Mouse (Mus musculus): ENCODE measurements around the gene Rspo3.

Gene Rspo3

DNA sequence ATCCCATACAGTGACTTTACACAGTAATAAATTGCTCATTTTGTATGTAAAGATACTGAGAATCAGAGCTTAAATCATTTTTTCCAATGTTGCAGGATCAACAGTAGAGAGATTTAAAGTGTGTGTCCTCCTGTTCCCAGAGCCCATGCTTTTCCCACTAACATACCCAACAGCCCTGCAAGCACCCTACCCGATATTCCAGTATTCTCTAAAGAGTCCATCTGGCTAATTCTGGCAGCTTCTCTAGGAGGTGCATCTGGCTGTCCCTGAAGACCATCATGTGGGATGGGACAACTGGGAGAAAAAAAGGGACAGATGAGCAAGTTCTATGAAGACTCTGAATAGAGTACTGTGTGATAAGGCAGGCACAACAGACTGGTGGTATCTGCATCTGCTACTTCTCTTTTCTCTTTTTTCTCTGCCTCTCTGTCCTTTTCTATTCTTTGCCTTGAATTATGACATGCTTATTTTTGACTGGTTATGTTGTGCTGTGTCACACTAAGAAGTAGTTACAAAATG lies 102.7 kb downstream of the Rspo3 start:
- DNase-seq = no peak

DNA sequence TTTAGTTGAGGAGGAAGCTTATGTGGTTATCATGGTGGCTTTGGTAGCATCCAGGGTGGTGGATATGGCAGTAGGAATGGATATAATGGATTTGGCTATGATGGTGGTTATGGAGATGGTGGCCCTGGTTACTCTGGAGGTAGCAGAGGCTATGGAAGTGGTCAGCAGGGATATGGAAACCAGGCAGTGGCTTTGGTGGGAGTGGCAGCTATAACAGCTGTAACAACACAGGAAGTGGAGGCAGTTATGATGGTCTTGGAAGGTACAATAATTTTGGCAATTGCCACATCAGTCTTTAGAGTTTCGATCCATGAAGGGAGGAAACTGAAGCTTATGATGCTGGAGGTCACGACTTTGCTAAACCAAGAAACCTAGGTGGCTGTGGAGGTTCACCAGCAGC lies 109.0 kb downstream of the Rspo3 start:
- no peak for DNase-seq

DNA sequence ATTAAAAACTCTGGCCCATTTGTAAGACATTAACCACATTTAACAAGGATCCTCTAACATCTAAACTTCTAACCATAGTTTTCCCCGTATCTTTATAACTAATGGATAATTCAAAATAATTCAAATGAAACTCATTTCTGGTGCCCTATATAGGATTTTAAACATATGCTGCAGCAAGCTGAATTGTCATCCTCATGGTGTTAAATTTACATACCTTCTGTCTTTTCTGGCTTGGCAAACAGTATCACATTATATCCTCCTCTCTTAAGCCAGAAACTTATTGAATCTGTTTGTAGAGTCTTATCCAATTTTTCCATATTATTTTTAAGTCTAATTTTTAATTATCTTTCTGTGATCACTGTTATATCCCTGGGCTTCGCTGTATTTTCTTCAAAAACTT lies 111.1 kb downstream of the Rspo3 start:
- DNase-seq = no peak

DNA sequence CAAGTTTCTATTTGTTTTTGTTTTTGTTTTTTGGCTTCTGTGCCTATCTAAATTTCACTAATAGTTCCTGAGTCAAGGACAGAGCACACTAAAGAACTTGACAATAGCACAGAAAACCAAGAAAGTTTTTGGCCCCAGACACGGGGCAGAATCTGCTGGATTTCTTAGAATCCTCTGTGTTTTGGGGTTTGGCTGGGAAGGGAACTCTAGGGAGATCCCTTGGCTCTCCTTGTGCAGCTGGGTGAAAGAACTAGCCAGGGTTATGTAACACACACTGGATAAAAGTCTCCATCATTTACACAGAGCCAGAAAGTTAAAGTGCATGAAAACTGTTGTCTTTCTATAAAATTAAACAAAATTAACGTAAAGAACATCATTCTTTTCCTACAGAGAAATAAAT lies 121.3 kb downstream of the Rspo3 start:
- DNase-seq = no peak

DNA sequence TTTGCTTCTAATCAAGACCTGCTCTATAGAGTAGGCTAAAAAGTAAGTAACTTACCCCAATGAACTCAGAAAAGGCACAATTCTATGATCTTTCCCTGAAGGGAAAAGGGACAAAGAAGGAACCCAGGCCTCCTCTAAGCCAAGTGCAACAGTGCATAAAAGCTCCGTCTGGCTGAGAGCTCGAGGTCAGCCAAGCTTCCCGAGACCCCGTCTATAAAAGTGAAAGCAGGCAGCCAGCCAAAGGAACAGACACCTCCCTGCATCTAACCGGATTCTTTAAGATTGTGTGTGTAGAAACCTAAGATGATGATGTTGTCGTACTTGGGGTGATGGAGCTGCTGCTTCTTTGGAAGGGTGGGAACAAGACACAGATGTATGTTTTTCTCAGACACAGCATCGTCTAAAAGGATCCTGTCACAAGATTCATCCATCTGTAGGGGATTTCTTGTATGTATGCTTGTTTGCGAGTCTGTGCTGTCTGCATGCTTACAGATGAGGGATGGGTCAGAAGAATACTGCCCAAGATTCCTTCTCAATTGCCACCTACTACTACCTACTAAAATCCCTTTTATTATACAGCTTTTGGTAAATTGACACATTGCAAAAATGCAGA lies 132.9 kb downstream of the Rspo3 start:
- no peak for DNase-seq

Data from thymus, postnatal 14 days (tissue).